Mouse (Mus musculus) thymus, postnatal 0 days (tissue): Measurements from ENCODE around the gene Rplp0. TPM values are rescaled to one million over a fixed set of nuclear protein-coding genes. Genes with fewer than 3 reads are reported as not detected.
A peak's percentile ranks its signal among the peaks of the same experiment; 100 is the strongest.

Experiments
- DNase-seq: peaks from one replicate; pipeline ENCODE4 v3.0.0-alpha.2; 2015; ENCODE audit warnings: low spot score
- polyA plus RNA-seq: library from polyadenylated mRNA; unstranded; fragments of >200 nt; fragmentation: Nextera tagmentation; extraction: Ambion mirVana; gene quantifications from 2 replicates; pipeline ENCODE4 v1.2.1, GENCODE M21; 2015

The Rplp0 gene
- polyA plus RNA-seq, 1 experiment from 2014 or later, result 1,964 TPM

- no peak for DNase-seq
Measured at GRCm38 (mm10) chr5:115526456-115527202, 32.6 kb upstream of the Rplp0 start.

DNA sequence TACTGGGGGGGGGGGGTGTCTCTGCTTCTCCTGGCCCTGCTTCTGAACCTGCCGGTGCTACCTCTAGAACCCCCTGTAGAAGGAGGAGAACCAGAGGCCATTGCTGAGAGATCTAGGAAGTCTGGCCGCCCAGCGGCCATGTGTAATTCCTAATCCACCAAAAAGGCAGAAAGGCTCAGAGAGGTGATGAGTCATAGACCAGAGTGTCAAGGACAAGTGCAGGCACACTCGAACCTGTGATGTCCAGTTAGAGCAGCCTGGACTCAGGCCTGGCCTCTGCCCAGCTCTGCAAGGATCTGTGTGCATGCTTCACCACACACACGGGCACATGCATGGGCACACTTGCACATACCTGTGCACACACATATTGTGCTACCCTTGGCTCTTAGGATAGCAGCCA lies 31.1 kb upstream of the Rplp0 start:
- no peak for DNase-seq

GRCm38 (mm10) chr5:115529364-115529741 lies 29.9 kb upstream of the Rplp0 start:
- DNase-seq, result no peak

- DNase-seq, result peak; percentile 50
Measured at GRCm38 (mm10) chr5:115529742-115530446, 29.4 kb upstream of the Rplp0 start.

DNA sequence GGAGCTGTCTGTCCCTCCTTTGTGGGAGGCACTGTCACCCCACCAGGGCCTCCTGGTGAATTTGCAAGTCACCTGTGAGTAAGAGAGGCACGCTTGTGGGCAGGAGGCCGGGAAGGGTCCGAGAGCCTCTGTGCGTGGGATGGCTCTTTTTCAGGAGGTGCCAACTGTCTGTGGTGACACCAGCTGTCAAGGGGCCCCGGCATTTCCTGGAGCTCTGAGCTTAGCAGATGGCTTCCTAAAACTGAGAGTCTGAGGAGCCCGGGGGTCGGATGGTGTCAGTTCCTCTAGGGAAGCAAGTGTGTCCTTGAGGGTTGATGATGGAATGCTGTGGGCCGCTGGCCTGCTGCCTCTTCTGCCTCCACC lies 28.8 kb upstream of the Rplp0 start:
- DNase-seq, result peak; percentile 80

- peak; percentile 69 for DNase-seq
Measured at GRCm38 (mm10) chr5:115531671-115532270, 27.5 kb upstream of the Rplp0 start.

DNA sequence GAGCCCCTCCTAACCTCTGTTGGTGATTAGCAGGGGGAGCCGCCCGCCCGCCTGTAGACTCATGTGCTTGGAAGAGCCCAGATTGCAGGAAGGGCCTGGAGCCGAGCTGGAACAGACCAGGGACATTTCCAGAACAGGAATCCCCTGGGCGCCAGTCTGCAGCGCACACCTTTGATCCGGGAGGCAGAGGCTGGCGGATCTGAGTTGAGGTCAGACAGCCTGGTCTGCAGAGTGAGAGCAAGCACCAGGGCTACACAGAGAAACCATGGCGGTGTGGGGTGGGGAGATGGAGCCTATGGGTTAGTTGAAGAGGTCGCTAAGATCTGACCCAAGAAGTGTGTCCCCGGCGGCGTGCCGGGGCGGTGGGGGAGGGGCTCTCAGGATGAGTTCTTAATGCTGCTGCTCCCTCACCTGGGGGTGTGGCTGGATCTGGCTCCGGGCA lies 25.0 kb upstream of the Rplp0 start:
- DNase-seq, result no peak

- peak; percentile 63 for DNase-seq
Measured at GRCm38 (mm10) chr5:115534856-115535255, 24.4 kb upstream of the Rplp0 start.

DNA sequence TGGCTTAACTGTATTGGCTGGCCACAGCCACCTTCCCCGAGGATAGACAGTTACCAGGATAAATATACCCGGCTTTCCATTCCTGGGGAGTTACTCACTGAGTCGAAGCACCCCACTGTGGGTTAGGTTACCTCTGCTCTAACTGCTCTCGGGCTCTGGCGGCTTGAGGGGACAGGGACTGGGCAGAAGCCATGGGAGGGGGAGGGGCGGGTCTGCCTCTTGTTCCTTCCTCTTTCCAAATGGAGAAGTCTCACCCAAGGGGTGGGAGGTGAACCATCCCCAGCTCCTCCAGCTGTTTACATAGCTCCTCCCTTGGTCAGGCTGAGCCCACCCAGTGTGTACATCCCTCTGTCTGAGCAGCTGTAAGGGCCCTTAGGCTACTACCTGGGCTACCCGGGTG lies 23.6 kb upstream of the Rplp0 start:
- no peak for DNase-seq

GRCm38 (mm10) chr5:115538017-115538692 lies 21.1 kb upstream of the Rplp0 start:
- DNase-seq, result no peak

DNA sequence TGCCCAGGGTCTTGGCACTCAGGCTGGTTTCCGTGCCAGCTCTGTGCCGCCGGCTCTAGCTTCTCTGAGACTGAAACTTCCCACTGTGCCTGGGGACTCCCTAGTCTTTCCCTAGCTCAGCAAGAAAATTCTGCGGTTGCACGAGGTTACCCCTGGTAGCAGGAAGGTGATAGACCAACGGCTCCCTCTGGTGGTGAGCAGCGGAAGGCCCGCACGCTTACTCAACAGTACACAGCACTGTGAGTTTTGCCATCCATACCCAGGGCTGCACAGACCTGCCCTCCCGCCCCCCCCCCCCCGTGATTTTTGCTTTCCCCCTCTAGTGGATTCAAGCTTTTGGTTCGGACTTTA lies 20.6 kb upstream of the Rplp0 start:
- peak; percentile 91 for DNase-seq

DNA sequence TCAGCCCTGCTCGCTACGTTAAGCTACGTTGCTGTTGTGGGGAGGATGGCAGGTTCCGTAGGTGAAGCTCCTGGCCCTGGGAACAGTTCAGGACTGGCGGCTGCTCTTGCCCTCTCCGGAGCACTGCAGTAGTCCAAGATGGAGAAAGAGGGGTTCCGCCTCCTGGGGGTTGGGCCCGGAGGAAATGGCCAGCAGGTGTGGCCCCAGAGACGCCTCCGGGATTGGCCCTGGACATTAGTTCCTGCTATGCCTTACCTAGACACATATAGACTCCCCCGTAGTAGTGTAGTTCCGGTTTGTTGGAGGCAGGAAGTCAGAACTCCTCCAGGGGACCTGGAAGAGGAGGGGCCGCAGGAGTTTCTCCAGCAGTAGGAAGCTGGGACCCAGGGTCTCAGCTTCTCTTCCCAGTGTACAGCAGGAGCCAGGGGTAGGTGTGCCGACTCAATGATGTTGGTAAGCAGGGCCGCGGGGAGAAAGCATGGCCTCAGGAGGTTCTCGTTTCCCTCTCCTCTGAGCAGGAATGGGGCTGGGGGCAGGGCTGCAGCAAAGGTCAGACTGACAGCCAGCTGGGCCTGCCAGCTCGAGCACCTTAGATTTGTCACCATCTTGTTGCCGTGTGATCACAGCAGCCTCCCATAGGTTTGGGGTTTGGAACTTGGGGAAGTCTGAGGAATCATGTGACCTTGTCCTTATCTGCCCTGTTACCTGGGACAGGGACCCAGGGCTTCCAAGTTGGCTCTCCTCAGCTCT lies 16.5 kb upstream of the Rplp0 start:
- DNase-seq, result peak; percentile 32

DNA sequence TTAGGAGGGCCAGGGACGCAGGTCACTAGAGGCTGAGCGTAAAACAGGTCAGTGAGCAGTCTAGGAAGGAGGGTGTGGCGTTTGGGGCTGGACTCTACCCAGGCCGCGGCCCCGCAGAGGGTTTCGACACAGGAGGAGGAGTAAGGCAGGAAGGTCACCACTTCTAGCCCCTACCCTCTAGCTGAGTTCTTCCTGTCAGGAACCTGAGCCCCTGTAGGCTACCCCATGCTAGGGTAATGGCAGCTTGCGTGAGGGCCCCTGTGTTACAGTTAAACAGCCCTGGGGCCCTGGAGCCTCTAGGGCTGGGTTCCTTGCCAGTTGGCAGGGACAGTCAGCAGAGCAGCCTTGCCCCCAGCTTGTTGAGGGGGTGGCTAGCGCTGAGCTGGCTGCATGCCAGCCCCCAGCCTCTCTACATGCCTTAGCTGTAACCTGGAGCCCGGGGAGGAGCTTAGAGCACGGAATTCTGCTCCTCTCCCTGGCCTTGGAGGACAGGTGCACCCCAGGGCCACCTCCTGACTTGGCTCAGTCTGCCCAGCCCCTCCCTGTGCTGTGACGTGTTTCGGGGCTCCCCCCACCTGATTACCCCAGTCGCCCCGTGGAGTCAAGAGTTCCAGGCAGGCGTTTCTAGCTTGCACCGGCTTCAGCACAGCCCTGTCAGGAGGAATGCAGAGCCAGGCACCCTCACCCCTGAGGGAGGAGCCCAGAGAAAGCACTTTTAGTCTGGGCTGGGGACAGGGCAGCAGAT lies 15.6 kb upstream of the Rplp0 start:
- DNase-seq, result peak; percentile 36

- no peak for DNase-seq
Measured at GRCm38 (mm10) chr5:115544655-115545185, 14.5 kb upstream of the Rplp0 start.

- DNase-seq, result no peak
Measured at GRCm38 (mm10) chr5:115545636-115546035, 13.6 kb upstream of the Rplp0 start.

GRCm38 (mm10) chr5:115546536-115546935 lies 12.7 kb upstream of the Rplp0 start:
- DNase-seq, result no peak

GRCm38 (mm10) chr5:115547014-115547413 lies 12.3 kb upstream of the Rplp0 start:
- no peak for DNase-seq

GRCm38 (mm10) chr5:115547421-115547820 lies 11.8 kb upstream of the Rplp0 start:
- DNase-seq, result no peak

DNA sequence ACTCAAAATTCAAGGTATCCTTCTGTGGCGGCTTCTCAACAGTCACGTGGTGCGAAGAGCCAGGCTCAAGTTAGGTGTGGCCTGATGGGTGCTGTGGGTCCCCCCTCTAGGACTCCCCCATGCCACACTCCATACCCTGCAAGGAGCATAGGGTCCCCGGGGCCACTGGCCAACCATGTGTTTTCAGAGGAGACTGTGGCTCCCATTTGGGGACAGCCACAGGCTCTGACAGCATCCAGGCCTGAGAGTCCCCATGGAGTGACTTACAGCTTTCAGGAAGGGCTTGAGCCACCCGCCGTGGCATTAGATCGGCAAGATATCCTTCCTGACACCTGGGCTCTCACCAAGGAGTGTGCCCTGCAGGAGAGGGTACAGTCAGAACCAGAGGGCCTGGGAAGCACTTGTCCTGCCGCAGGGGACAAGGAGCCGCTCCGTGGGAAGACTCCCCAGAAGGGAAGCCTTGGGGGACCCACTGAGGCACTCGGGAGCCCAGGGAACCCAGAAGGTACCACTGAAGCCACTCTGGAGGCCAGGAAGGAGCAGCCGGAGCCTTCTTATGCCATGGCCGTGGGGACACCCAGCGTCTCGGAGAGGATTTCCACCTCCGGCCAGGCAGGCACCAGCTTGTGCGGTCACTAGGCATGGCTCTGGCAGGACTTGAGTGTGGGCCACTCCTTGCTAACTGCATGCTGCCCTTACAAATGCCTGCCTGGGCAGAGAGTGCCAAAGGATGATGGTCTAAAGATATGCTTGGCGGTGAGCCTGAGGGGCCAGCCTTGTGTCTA lies 10.6 kb upstream of the Rplp0 start:
- no peak for DNase-seq
